Mouse (Mus musculus): ENCODE data around the gene Rhoj. TPM values are rescaled to one million over a fixed set of nuclear protein-coding genes. Genes with fewer than 3 reads are reported as not detected.

Gene Rhoj
- polyA plus RNA-seq, 1 experiment, result 17.5 TPM

- Histone ChIP-seq H3K4me1 (ENCODE audit: control insufficient read depth, insufficient read depth, insufficient read length, low read length) (peaks cover 5% of the 10 kb centered on the region; the same call in 1 of the 2 replicates), H3K36me3 (ENCODE audit: control insufficient read depth, insufficient read depth, low read length) (no peaks in the 10 kb centered on the region), H3K27ac (ENCODE audit: insufficient read depth, low read depth, low read length) (no peak overlapping the region), H3K4me3 (ENCODE audit: low read depth, low read length) (no peak overlapping the region), H3K27me3 (ENCODE audit: control insufficient read depth, insufficient read depth, low read length) (no peaks in the 10 kb centered on the region)
- WGBS, result 71% methylated on average over 8 of the region's 8 CpGs
- no peak for TF ChIP-seq POLR2A (IDR thresholded peaks at IDR 0.05; ENCODE audit: low read depth, low read length)
- no peak for TF ChIP-seq CTCF (IDR thresholded peaks at IDR 0.05; ENCODE audit: extremely low read depth, insufficient read length, insufficient replicate concordance, low read depth, low read length)
These were observed 3.8 kb downstream of the Rhoj start for GRCm38 (mm10) chr12:75311879-75312278.

- no peak for TF ChIP-seq POLR2A (IDR thresholded peaks at IDR 0.05; ENCODE audit: low read depth, low read length)
- no peak for TF ChIP-seq CTCF (IDR thresholded peaks at IDR 0.05; ENCODE audit: extremely low read depth, insufficient read length, insufficient replicate concordance, low read depth, low read length)
- H3K4me1 ChIP-seq (ENCODE audit: control insufficient read depth, insufficient read depth, insufficient read length, low read length), result no peaks in the 10 kb centered on the region
- whole genome bisulfite sequencing, result 71% methylated on average over 3 of the region's 3 CpGs
- H3K27me3 ChIP-seq (ENCODE audit: control insufficient read depth, insufficient read depth, low read length), result no peaks in the 10 kb centered on the region
- no peaks in the 10 kb centered on the region for H3K36me3 ChIP-seq (ENCODE audit: control insufficient read depth, insufficient read depth, low read length)
- no peak overlapping the region for H3K4me3 ChIP-seq (ENCODE audit: low read depth, low read length)
- no peak overlapping the region for H3K27ac ChIP-seq (ENCODE audit: insufficient read depth, low read depth, low read length)
These were observed 5.9 kb downstream of the Rhoj start for GRCm38 (mm10) chr12:75313992-75314391.

- TF ChIP-seq POLR2A (IDR thresholded peaks at IDR 0.05; ENCODE audit: low read depth, low read length), result no peak
- no peak for TF ChIP-seq CTCF (IDR thresholded peaks at IDR 0.05; ENCODE audit: extremely low read depth, insufficient read length, insufficient replicate concordance, low read depth, low read length)
- Histone ChIP-seq H3K4me1 (ENCODE audit: control insufficient read depth, insufficient read depth, insufficient read length, low read length) (peaks cover 2% of the 10 kb centered on the region; the same call in 1 of the 2 replicates), H3K27me3 (ENCODE audit: control insufficient read depth, insufficient read depth, low read length) (no peaks in the 10 kb centered on the region), H3K27ac (ENCODE audit: insufficient read depth, low read depth, low read length) (no peak overlapping the region), H3K4me3 (ENCODE audit: low read depth, low read length) (no peak overlapping the region), H3K36me3 (ENCODE audit: control insufficient read depth, insufficient read depth, low read length) (no peaks in the 10 kb centered on the region)
- 84% methylated on average over 3 of the region's 3 CpGs for WGBS
These were observed 7.7 kb downstream of the Rhoj start for GRCm38 (mm10) chr12:75315851-75316250.

- TF ChIP-seq POLR2A (IDR thresholded peaks at IDR 0.05; ENCODE audit: low read depth, low read length) (no peak), CTCF (IDR thresholded peaks at IDR 0.05; ENCODE audit: extremely low read depth, insufficient read length, insufficient replicate concordance, low read depth, low read length) (no peak)
- peak overlapping the region; percentile 12; the same call in 1 of the 2 replicates for H3K27ac ChIP-seq (ENCODE audit: insufficient read depth, low read depth, low read length)
- 25% methylated on average over 12 of the region's 12 CpGs for WGBS
These were observed 12.4 kb downstream of the Rhoj start for GRCm38 (mm10) chr12:75320441-75320925.

GRCm38 (mm10) chr12:75321189-75321588, 13.1 kb downstream of the Rhoj start:
- TF ChIP-seq POLR2A (IDR thresholded peaks at IDR 0.05; ENCODE audit: low read depth, low read length), result no peak
- no peak for TF ChIP-seq CTCF (IDR thresholded peaks at IDR 0.05; ENCODE audit: extremely low read depth, insufficient read length, insufficient replicate concordance, low read depth, low read length)
- peaks cover 4% of the 10 kb centered on the region; the same call in 1 of the 2 replicates for H3K4me1 ChIP-seq (ENCODE audit: control insufficient read depth, insufficient read depth, insufficient read length, low read length)
- WGBS, result 66% methylated on average over 4 of the region's 4 CpGs
- H3K27ac ChIP-seq (ENCODE audit: insufficient read depth, low read depth, low read length), result no peak overlapping the region
- no peaks in the 10 kb centered on the region for H3K27me3 ChIP-seq (ENCODE audit: control insufficient read depth, insufficient read depth, low read length)
- no peaks in the 10 kb centered on the region for H3K36me3 ChIP-seq (ENCODE audit: control insufficient read depth, insufficient read depth, low read length)
- no peak overlapping the region for H3K4me3 ChIP-seq (ENCODE audit: low read depth, low read length)

More at GRCm38 (mm10) chr12:75320441-75320925, 12.4 kb downstream of the Rhoj start:
- no peaks in the 10 kb centered on the region for H3K27me3 ChIP-seq (ENCODE audit: control insufficient read depth, insufficient read depth, low read length)
- peak overlapping the region; percentile 33 for H3K4me3 ChIP-seq (ENCODE audit: low read depth, low read length)
- peaks cover 4% of the 10 kb centered on the region; the same call in 1 of the 2 replicates for H3K4me1 ChIP-seq (ENCODE audit: control insufficient read depth, insufficient read depth, insufficient read length, low read length)
- no peaks in the 10 kb centered on the region for H3K36me3 ChIP-seq (ENCODE audit: control insufficient read depth, insufficient read depth, low read length)

GRCm38 (mm10) chr12:75329188-75329587, 21.1 kb downstream of the Rhoj start:
- WGBS, result 77% methylated on average over 2 of the region's 2 CpGs
- Histone ChIP-seq H3K36me3 (ENCODE audit: control insufficient read depth, insufficient read depth, low read length) (no peaks in the 10 kb centered on the region), H3K27me3 (ENCODE audit: control insufficient read depth, insufficient read depth, low read length) (no peaks in the 10 kb centered on the region), H3K27ac (ENCODE audit: insufficient read depth, low read depth, low read length) (no peak overlapping the region), H3K4me1 (ENCODE audit: control insufficient read depth, insufficient read depth, insufficient read length, low read length) (no peaks in the 10 kb centered on the region), H3K4me3 (ENCODE audit: low read depth, low read length) (no peak overlapping the region)
- TF ChIP-seq CTCF (IDR thresholded peaks at IDR 0.05; ENCODE audit: extremely low read depth, insufficient read length, insufficient replicate concordance, low read depth, low read length) (no peak), POLR2A (IDR thresholded peaks at IDR 0.05; ENCODE audit: low read depth, low read length) (no peak)

- H3K27ac ChIP-seq (ENCODE audit: insufficient read depth, low read depth, low read length), result no peak overlapping the region
- 75% methylated on average over 3 of the region's 3 CpGs for WGBS
- no peaks in the 10 kb centered on the region for H3K27me3 ChIP-seq (ENCODE audit: control insufficient read depth, insufficient read depth, low read length)
- TF ChIP-seq POLR2A (IDR thresholded peaks at IDR 0.05; ENCODE audit: low read depth, low read length) (no peak), CTCF (IDR thresholded peaks at IDR 0.05; ENCODE audit: extremely low read depth, insufficient read length, insufficient replicate concordance, low read depth, low read length) (no peak)
- H3K4me1 ChIP-seq (ENCODE audit: control insufficient read depth, insufficient read depth, insufficient read length, low read length), result no peaks in the 10 kb centered on the region
- H3K4me3 ChIP-seq (ENCODE audit: low read depth, low read length), result no peak overlapping the region
- no peaks in the 10 kb centered on the region for H3K36me3 ChIP-seq (ENCODE audit: control insufficient read depth, insufficient read depth, low read length)
These were observed 31.8 kb downstream of the Rhoj start for GRCm38 (mm10) chr12:75339894-75340293.
